Mouse (Mus musculus) erythroblast, embryonic 14.5 days (primary cell): ENCODE results near the gene Olfr628.

Experiments used
- GATA1 ChIP-seq: IDR thresholded peaks from 2 replicates; pipeline ENCODE4 v1.6.1; 2012; ENCODE audit warnings: low read length, inconsistent platforms, mixed read lengths
- TAL1 ChIP-seq: IDR thresholded peaks from 3 replicates; pipeline ENCODE4 v1.6.1; 2012; ENCODE audit warnings: low read length, inconsistent platforms, mixed read lengths

DNA sequence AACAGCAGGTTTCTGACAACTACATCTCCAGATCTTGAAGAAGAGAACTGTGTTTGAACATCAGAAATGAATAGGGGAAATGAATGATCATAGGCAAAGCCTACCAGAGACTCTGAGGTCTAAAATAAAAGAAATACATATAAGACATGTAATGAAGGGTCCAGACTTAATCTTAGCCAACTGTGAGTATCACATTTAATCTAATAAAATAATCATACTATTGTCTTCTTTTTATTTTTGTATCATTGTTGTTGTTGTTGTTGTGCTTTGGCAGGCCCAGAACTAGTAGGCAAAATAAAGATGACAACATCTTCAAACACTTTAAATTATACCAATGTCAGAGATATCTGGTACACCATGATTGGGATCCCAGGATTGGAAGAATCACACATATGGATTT lies 47.8 kb upstream of the Olfr628 start, which contains the start of gene Olfr625-ps1:
- TF ChIP-seq TAL1 (no peak), GATA1 (no peak)
